Mouse (Mus musculus): ENCODE results near the gene Hrc.

DNA sequence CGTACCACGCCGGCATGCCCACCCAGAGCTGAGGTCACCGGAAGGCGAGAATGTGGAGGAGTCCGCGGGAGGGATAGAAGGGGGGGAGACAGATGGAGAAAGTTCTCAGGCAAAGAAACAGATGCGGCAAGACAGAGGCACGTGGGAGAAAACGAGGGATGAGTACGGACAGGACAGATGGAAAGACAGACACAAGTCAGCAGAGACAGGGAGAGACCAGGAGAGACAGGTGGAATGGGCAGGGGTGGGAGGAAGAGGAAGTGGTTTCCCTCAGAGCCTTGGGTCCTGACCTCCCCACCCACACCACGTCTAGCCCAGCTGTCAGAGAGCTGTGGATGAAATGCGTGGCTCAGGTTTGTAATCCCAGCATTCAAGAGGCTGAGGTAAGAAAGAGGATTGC is 11.8 kb downstream of the Hrc start:
- TF ChIP-seq CTCF (conservative IDR thresholded peaks at IDR 0.05 in 1 of 2, IDR thresholded peaks at IDR 0.05 in 1 of 2; ENCODE audit: low read depth in 2 of 2, low read length in 2 of 2) = no peak
- TF ChIP-seq KAT2A (IDR thresholded peaks at IDR 0.05; ENCODE audit: insufficient replicate concordance, low read length) = no peak
- TF ChIP-seq TBP (conservative IDR thresholded peaks at IDR 0.05; ENCODE audit: low read depth, low read length) = no peak
